Mouse (Mus musculus) effector memory CD4-positive, alpha-beta T cell, adult 5 months (primary cell): ENCODE results near the gene Vmn1r137. TPM values are rescaled to one million over a fixed set of nuclear protein-coding genes. Genes with fewer than 3 reads are reported as not detected.

Experiments used
- polyA plus RNA-seq: library from polyadenylated mRNA; unstranded; fragments of 100-300 nt; shearing (Covaris generic); gene quantifications from one replicate; pipeline ENCODE4 v1.2.1, GENCODE M21; 2017

The Vmn1r137 gene
- not detected for polyA plus RNA-seq

DNA sequence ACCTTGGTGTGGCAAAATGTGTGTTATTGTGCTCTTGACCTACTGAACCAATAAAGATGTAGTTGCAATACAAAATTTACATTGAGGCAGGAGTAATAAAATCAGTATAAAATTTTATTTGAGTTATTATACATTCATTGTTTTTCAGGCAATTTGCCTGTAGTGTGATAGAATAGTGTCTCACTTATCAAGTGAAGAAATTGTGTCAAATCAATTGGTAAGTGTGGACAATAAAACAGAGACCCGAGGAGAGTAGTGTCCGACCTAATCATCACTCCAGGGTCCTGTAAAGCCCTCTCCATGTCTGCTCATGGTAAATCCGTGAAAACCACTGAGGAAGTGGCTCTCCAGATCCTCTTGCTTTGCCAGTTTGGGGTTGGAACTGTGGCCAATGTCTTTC lies at the start of gene Vmn1r137:
Vmn1r137 (plus strand) TSS at position 301 of the 400 bp plus-strand sequence.

GRCm38 (mm10) chr7:22028797-22029196 lies 34.4 kb downstream of the Vmn1r137 start, which contains the start of gene Vmn1r138:
TSS of gene Vmn1r138 (minus strand) at chr7:22028897.

Other genes starting within 250 kb of the Vmn1r137 start
- gene Gm4175, start 233.1 kb upstream of the Vmn1r137 start, polyA plus RNA-seq: not detected
- gene Gm4177, start 197.9 kb upstream of the Vmn1r137 start, polyA plus RNA-seq: not detected
- gene Vmn1r135, start 162.2 kb upstream of the Vmn1r137 start, polyA plus RNA-seq: not detected
- gene Gm5725, start 150.3 kb upstream of the Vmn1r137 start, polyA plus RNA-seq: not detected
- gene Gm5891, start 73.3 kb upstream of the Vmn1r137 start, polyA plus RNA-seq: not detected
- not detected for gene Vmn1r138, start 34.3 kb downstream of the Vmn1r137 start, polyA plus RNA-seq
- gene Gm6176, start 61.7 kb downstream of the Vmn1r137 start, polyA plus RNA-seq: not detected
- not detected for gene Vmn1r139, start 74.5 kb downstream of the Vmn1r137 start, polyA plus RNA-seq
- gene Gm16451, start 123.7 kb downstream of the Vmn1r137 start, polyA plus RNA-seq: not detected
- gene Gm10666, start 140.2 kb downstream of the Vmn1r137 start, polyA plus RNA-seq: not detected
- not detected for gene Vmn1r142, start 169.4 kb downstream of the Vmn1r137 start, polyA plus RNA-seq
- gene Vmn1r143, start 194.8 kb downstream of the Vmn1r137 start, polyA plus RNA-seq: not detected
- gene Gm8653, start 206.7 kb downstream of the Vmn1r137 start, polyA plus RNA-seq: not detected
- not detected for gene Gm8453, start 234.9 kb downstream of the Vmn1r137 start, polyA plus RNA-seq